14 mouse cellular contexts compared by ENCODE assay signal in genomic region chr8:80474971-80475370, GRCm38 (mm10). TPM values are rescaled to one million over a fixed set of nuclear protein-coding genes. Genes with fewer than 3 reads are reported as not detected.
DNase-seq lines count a peak whose midpoint lies in the region; ATAC-seq and TF ChIP-seq lines count a peak whose summit lies in the region.
"Had no signal": no experiment of that assay in that cellular context is flagged by ENCODE, and none has a peak within 500 bp of the region (broad histone marks: within the 10 kb centered on the region; RNA-seq: fewer than 3 reads in every experiment).

No protein-coding gene starts in this region.

- no peak overlapping the region for H3K9ac ChIP-seq in hindbrain, embryonic 13.5 days
- H3K9ac ChIP-seq: limb, embryonic 15.5 days had no signal

- H3K27ac ChIP-seq in hindbrain, embryonic 10.5 days = no peak overlapping the region
- no peak overlapping the region for H3K27ac ChIP-seq in hindbrain, embryonic 13.5 days
- H3K27ac ChIP-seq in cerebellum, adult 2 months (ENCODE audit: insufficient read depth, low read length) = no peak overlapping the region
- H3K27ac ChIP-seq: limb, embryonic 15.5 days had no signal

- peaks cover 4% of the 10 kb centered on the region; the same call in 1 of the 2 replicates for H3K9me3 ChIP-seq in hindbrain, embryonic 10.5 days
- H3K9me3 ChIP-seq in hindbrain, embryonic 13.5 days = no peaks in the 10 kb centered on the region
- H3K9me3 ChIP-seq: limb, embryonic 15.5 days had no signal

- WGBS in hindbrain, embryonic 10.5 days = 48% methylated on average over 7 of the region's 7 CpGs
- WGBS in hindbrain, embryonic 13.5 days = 41% methylated on average over 7 of the region's 7 CpGs
- WGBS in cerebellum, adult 2 months = 39% methylated on average over 7 of the region's 7 CpGs

- TF ChIP-seq CTCF in cerebellum, adult 2 months (IDR thresholded peaks at IDR 0.05; ENCODE audit: borderline replicate concordance, insufficient read depth, low read depth, low read length) = no peak

- no peaks in the 10 kb centered on the region for H3K36me3 ChIP-seq in hindbrain, embryonic 10.5 days
- no peaks in the 10 kb centered on the region for H3K36me3 ChIP-seq in hindbrain, embryonic 13.5 days
- H3K36me3 ChIP-seq: limb, embryonic 15.5 days had no signal

- no peak for TF ChIP-seq POLR2A in cerebellum, adult 2 months (IDR thresholded peaks at IDR 0.05; ENCODE audit: borderline replicate concordance, insufficient read depth, low read length)

- H3K4me1 ChIP-seq in hindbrain, embryonic 10.5 days (replicated peaks) = peaks cover 3% of the 10 kb centered on the region; the same call in 1 of the 2 replicates
- no peaks in the 10 kb centered on the region for H3K4me1 ChIP-seq in hindbrain, embryonic 13.5 days (replicated peaks)
- H3K4me1 ChIP-seq in cerebellum, adult 2 months (ENCODE audit: control insufficient read depth, insufficient read depth, low read length) = no peaks in the 10 kb centered on the region
- H3K4me1 ChIP-seq: limb, embryonic 15.5 days had no signal

- peak; percentile 4 for DNase-seq in hindbrain, embryonic 10.5 days (ENCODE audit: low spot score)
- DNase-seq in thymus, postnatal 4 days = peak; percentile 13
- DNase-seq in thymus, postnatal 14 days = no peak
- DNase-seq in kidney, postnatal 25 days = peak; percentile 33 to 58
- peak; percentile 66 for DNase-seq in yolk sac, embryonic 10.5 days (ENCODE audit: low spot score)
- no peak for DNase-seq in cerebellum, adult 2 months
- no peak for DNase-seq in heart, postnatal 25 days (ENCODE audit: low spot score)
- DNase-seq: cerebellum, adult 9-10 months; gastrocnemius, postnatal 36 days; heart, postnatal 4 days had no signal

- intact Hi-C loops in heart, postnatal 25 days (cut with DNase I) = no loop called here

- no peak for ATAC-seq in hindbrain, embryonic 13.5 days (ENCODE audit: low FRiP score)

- no peak overlapping the region for H3K4me3 ChIP-seq in hindbrain, embryonic 10.5 days
- H3K4me3 ChIP-seq in hindbrain, embryonic 13.5 days = no peak overlapping the region
- H3K4me3 ChIP-seq in cerebellum, adult 2 months (replicated peaks; ENCODE audit: insufficient read depth, low read depth, low read length) = no peak overlapping the region
- H3K4me3 ChIP-seq: erythroblast, embryonic 14.5 days; limb, embryonic 15.5 days had no signal

- H3K4me2 ChIP-seq in hindbrain, embryonic 13.5 days = no peak overlapping the region
- H3K4me2 ChIP-seq: limb, embryonic 15.5 days had no signal

- no peaks in the 10 kb centered on the region for H3K27me3 ChIP-seq in hindbrain, embryonic 10.5 days (ENCODE audit: insufficient read depth, poor library complexity, severe bottlenecking)
- H3K27me3 ChIP-seq in hindbrain, embryonic 13.5 days = no peaks in the 10 kb centered on the region
- no peaks in the 10 kb centered on the region for H3K27me3 ChIP-seq in cerebellum, adult 2 months (ENCODE audit: control insufficient read depth, insufficient read depth, low read length)

RNA-seq across cellular contexts. Expression of gene Gypa, which starts 18.6 kb away (rescaled TPM):
- polyA plus RNA-seq in hindbrain, embryonic 10.5 days (2016; fragmentation: Nextera tagmentation; extraction: Ambion mirVana) = 15.7 and 19.1 TPM in 2 replicates
- polyA plus RNA-seq in hindbrain, embryonic 13.5 days (2015; fragmentation: Nextera tagmentation; extraction: Ambion mirVana) = 2.0 and 4.0 TPM in 2 replicates
- polyA plus RNA-seq in cerebellum, adult 2 months (2012; rRNA removed) = 0.05 TPM in 1 of 2 replicates, not detected in the other
- 1 to 10 TPM; 1.1 to 1.4 TPM for total RNA-seq in heart, postnatal 25 days (2021)
- total RNA-seq: gastrocnemius, postnatal 36 days had no signal
- polyA plus RNA-seq: C2C12 had no signal

Comparison
In these comparisons a context has a peak if more than half of its experiments do, and no peak if none do; other contexts are left out.
1. DNase-seq: peak in hindbrain, embryonic 10.5 days (single experiment), thymus, postnatal 4 days (single experiment), kidney, postnatal 25 days (2 of 2) and yolk sac, embryonic 10.5 days (single experiment); none in thymus, postnatal 14 days (single experiment), cerebellum, adult 2 months (0 of 2) and heart, postnatal 25 days (single experiment).